ENCODE assay signal across 16 mouse cellular contexts in genomic region chr4:88185872-88186426, GRCm38 (mm10).
"Had no signal": no experiment of that assay in that cellular context is flagged by ENCODE, and none has a peak within 500 bp of the region (broad histone marks: within the 10 kb centered on the region; RNA-seq: fewer than 3 reads in every experiment).

No protein-coding gene starts in this region.

- H3K4me1 ChIP-seq: liver, embryonic 12.5 days; lung, embryonic 15.5 days; midbrain, embryonic 13.5 days; midbrain, embryonic 15.5 days; neural tube, embryonic 12.5 days; stomach, embryonic 15.5 days had no signal

- H3K4me2 ChIP-seq: liver, embryonic 12.5 days; lung, embryonic 15.5 days; midbrain, embryonic 11.5 days; midbrain, embryonic 13.5 days; midbrain, embryonic 15.5 days; neural tube, embryonic 12.5 days; stomach, embryonic 15.5 days had no signal

- DNase-seq: lung, adult 2 months; right cerebral cortex, postnatal 14 days; thymus, adult 2 months; thymus, postnatal 25 days; thymus, postnatal 4 days had no signal

- H3K27ac ChIP-seq: liver, embryonic 12.5 days; liver, embryonic 14.5 days; lung, embryonic 15.5 days; macrophage; midbrain, embryonic 13.5 days; midbrain, embryonic 15.5 days; neural tube, embryonic 12.5 days; stomach, embryonic 15.5 days; stomach, postnatal 0 days had no signal

- H3K27me3 ChIP-seq: liver, embryonic 12.5 days; lung, embryonic 15.5 days; megakaryocyte, embryonic 14.5 days; midbrain, embryonic 13.5 days; midbrain, embryonic 15.5 days; neural tube, embryonic 12.5 days; stomach, embryonic 15.5 days had no signal

- H3K9me3 ChIP-seq: liver, embryonic 12.5 days; lung, embryonic 15.5 days; megakaryocyte, embryonic 14.5 days; midbrain, embryonic 13.5 days; midbrain, embryonic 15.5 days; neural tube, embryonic 12.5 days; stomach, embryonic 15.5 days had no signal

- ATAC-seq: liver, embryonic 12.5 days; midbrain, embryonic 13.5 days; midbrain, embryonic 15.5 days had no signal

- H3K9ac ChIP-seq: liver, embryonic 12.5 days; liver, embryonic 14.5 days; lung, embryonic 15.5 days; midbrain, embryonic 13.5 days; midbrain, embryonic 15.5 days; neural tube, embryonic 12.5 days; stomach, embryonic 15.5 days had no signal

- H3K36me3 ChIP-seq: lung, embryonic 15.5 days; midbrain, embryonic 15.5 days; neural tube, embryonic 12.5 days; stomach, embryonic 15.5 days had no signal

- H3K4me3 ChIP-seq: liver, embryonic 12.5 days; lung, embryonic 15.5 days; megakaryocyte, embryonic 14.5 days; midbrain, embryonic 13.5 days; midbrain, embryonic 15.5 days; neural tube, embryonic 12.5 days; stomach, embryonic 15.5 days had no signal
